Comparison of ENCODE assay signal across 14 mouse cellular contexts in the genomic region with DNA sequence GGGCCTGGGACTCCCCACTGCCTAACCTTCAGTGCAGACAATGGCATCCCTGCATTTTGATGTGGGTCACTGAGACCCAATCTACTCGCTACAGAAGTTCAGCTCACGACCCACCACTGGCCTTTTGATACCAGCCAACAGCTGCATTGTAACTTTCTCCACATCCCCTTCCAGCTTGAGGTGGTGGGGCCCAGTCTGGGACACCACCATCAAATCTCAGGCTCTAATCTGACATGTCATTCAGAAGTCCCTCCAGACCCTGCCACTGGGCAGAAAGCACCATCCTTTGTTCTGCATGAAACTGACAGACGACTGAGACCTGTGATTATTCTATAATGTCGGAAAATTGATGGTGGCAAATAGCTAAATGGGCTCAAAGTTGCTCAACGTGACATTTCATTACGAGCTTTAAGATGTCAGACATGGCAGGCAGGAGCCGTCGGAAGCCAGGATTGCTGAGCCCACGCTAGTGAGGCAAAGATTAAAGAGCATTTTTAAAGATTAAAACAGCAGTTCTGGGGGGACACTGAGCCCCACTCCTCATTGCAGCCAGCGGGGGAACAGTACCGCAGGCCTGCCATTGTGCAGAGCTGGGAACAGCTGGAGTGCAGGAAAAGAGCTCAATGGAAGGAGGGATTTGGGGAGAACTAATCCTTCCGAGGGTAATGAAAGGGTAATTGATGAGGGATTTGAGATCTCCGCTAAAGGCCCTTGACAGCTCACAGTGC. TPM values are rescaled to one million over a fixed set of nuclear protein-coding genes. Genes with fewer than 3 reads are reported as not detected.
DNase-seq lines count a peak whose midpoint lies in the region; ATAC-seq and TF ChIP-seq lines count a peak whose summit lies in the region.
"Had no signal": no experiment of that assay in that cellular context is flagged by ENCODE, and none has a peak within 500 bp of the region (broad histone marks: within the 10 kb centered on the region; RNA-seq: fewer than 3 reads in every experiment).

No protein-coding gene starts in this region.

- H3K27ac ChIP-seq in kidney, postnatal 0 days: 0 out of 2 replicates have a peak overlapping the region, but pooled peaks have one; percentile 13
- peak overlapping the region; percentile 85 for H3K27ac ChIP-seq in forebrain, embryonic 13.5 days
- H3K27ac ChIP-seq in midbrain, embryonic 10.5 days (replicated peaks): peak overlapping the region; percentile 91
- H3K27ac ChIP-seq: limb, embryonic 13.5 days; macrophage had no signal

- H3K27me3 ChIP-seq in kidney, postnatal 0 days (ENCODE audit: insufficient read depth, low read length): no peaks in the 10 kb centered on the region
- peaks cover 23% of the 10 kb centered on the region for H3K27me3 ChIP-seq in forebrain, embryonic 13.5 days
- peaks cover 77% of the 10 kb centered on the region for H3K27me3 ChIP-seq in midbrain, embryonic 10.5 days (ENCODE audit: low read depth, poor library complexity, severe bottlenecking)
- H3K27me3 ChIP-seq: limb, embryonic 13.5 days had no signal

- no peak for ATAC-seq in kidney, postnatal 0 days (replicated peaks; ENCODE audit: low FRiP score, low read depth)
- ATAC-seq in forebrain, embryonic 13.5 days: peak; percentile 81

- intact Hi-C loops in heart, postnatal 14 days (cut with DNase I): no loop called here

- no peak overlapping the region for H3K4me3 ChIP-seq in kidney, postnatal 0 days (replicated peaks; ENCODE audit: low read depth, low read length)
- H3K4me3 ChIP-seq in forebrain, embryonic 13.5 days: no peak overlapping the region
- H3K4me3 ChIP-seq in midbrain, embryonic 10.5 days: no peak overlapping the region
- H3K4me3 ChIP-seq: heart, embryonic 12.5 days; limb, embryonic 13.5 days had no signal

- H3K9me3 ChIP-seq in kidney, postnatal 0 days (replicated peaks; ENCODE audit: low read length): no peaks in the 10 kb centered on the region
- no peaks in the 10 kb centered on the region for H3K9me3 ChIP-seq in forebrain, embryonic 13.5 days (replicated peaks)
- H3K9me3 ChIP-seq in midbrain, embryonic 10.5 days (replicated peaks): peaks cover 3% of the 10 kb centered on the region; the same call in 1 of the 2 replicates
- H3K9me3 ChIP-seq: heart, embryonic 12.5 days; limb, embryonic 13.5 days had no signal

- no peaks in the 10 kb centered on the region for H3K36me3 ChIP-seq in kidney, postnatal 0 days (ENCODE audit: insufficient read depth, low read length)
- peaks cover 5% of the 10 kb centered on the region; the same call in 1 of the 2 replicates for H3K36me3 ChIP-seq in forebrain, embryonic 13.5 days (ENCODE audit: poor library complexity, severe bottlenecking)
- peaks cover 51% of the 10 kb centered on the region for H3K36me3 ChIP-seq in midbrain, embryonic 10.5 days
- H3K36me3 ChIP-seq: limb, embryonic 13.5 days had no signal

- H3K9ac ChIP-seq in kidney, postnatal 0 days (ENCODE audit: low read depth, low read length): no peak overlapping the region
- H3K9ac ChIP-seq in forebrain, embryonic 13.5 days: no peak overlapping the region
- H3K9ac ChIP-seq: heart, embryonic 12.5 days; limb, embryonic 13.5 days had no signal

- no peak for TF ChIP-seq CTCF in kidney, postnatal 0 days (IDR thresholded peaks at IDR 0.05; ENCODE audit: low read depth)

- no peaks in the 10 kb centered on the region for H3K4me1 ChIP-seq in kidney, postnatal 0 days (replicated peaks; ENCODE audit: insufficient read depth, low read length)
- H3K4me1 ChIP-seq in forebrain, embryonic 13.5 days: peaks cover 52% of the 10 kb centered on the region
- peaks cover 77% of the 10 kb centered on the region for H3K4me1 ChIP-seq in midbrain, embryonic 10.5 days

- whole genome bisulfite sequencing in kidney, postnatal 0 days: 65% methylated on average over 13 of the region's 13 CpGs
- WGBS in forebrain, embryonic 13.5 days: 2% methylated on average over 13 of the region's 13 CpGs
- 11% methylated on average over 13 of the region's 13 CpGs for WGBS in midbrain, embryonic 10.5 days

- no peak overlapping the region for H3K4me2 ChIP-seq in kidney, postnatal 0 days (ENCODE audit: low read length)
- 0 out of 2 replicates have a peak overlapping the region, but pooled peaks have one; percentile 15 for H3K4me2 ChIP-seq in forebrain, embryonic 13.5 days
- H3K4me2 ChIP-seq: heart, embryonic 12.5 days; limb, embryonic 13.5 days had no signal

- no peak for DNase-seq in kidney, postnatal 0 days (ENCODE audit: low spot score)
- no peak for DNase-seq in kidney, postnatal 10 days
- DNase-seq in midbrain, embryonic 10.5 days (ENCODE audit: low spot score): peak; percentile 79
- peak; percentile 67 for DNase-seq in retina, embryonic 14.5 days (ENCODE audit: low spot score)
- DNase-seq in right cerebral cortex, postnatal 4 days: no peak
- DNase-seq in heart, postnatal 14 days: no peak
- no peak for DNase-seq in layer of hippocampus, adult 9-11 months
- DNase-seq: adrenal gland, postnatal 25 days; cerebellum, adult 9-11 months; kidney, adult 11 months had no signal

RNA-seq across cellular contexts. Expression of a gene that starts 45.5 kb away (rescaled TPM):
- polyA plus RNA-seq in kidney, postnatal 0 days (2015; fragmentation: Nextera tagmentation; extraction: Ambion mirVana): 12.6 and 13.1 TPM in 2 replicates
- polyA plus RNA-seq in forebrain, embryonic 13.5 days (2015; fragmentation: Nextera tagmentation; extraction: Ambion mirVana): 7.1 and 7.7 TPM in 2 replicates
- polyA plus RNA-seq in midbrain, embryonic 10.5 days (2016; fragmentation: Nextera tagmentation; extraction: Ambion mirVana): 11.0 and 11.6 TPM in 2 replicates
- total RNA-seq in heart, postnatal 14 days (2021): 1 to 10 TPM; 7.0 to 7.2 TPM

Comparison
In these comparisons a context has a peak if more than half of its experiments do, and no peak if none do; other contexts are left out.
1. DNase-seq: peak in midbrain, embryonic 10.5 days (single experiment) and retina, embryonic 14.5 days (single experiment); none in kidney, postnatal 0 days (single experiment), kidney, postnatal 10 days (single experiment), right cerebral cortex, postnatal 4 days (single experiment), heart, postnatal 14 days (0 of 2) and layer of hippocampus, adult 9-11 months (single experiment).
2. H3K27ac ChIP-seq: peak in every context shown above with its lines; median percentile 91 in midbrain, embryonic 10.5 days; 85 in forebrain, embryonic 13.5 days; 13 in kidney, postnatal 0 days.